Mouse (Mus musculus) embryonic facial prominence, embryonic 12.5 days (tissue): Measurements from ENCODE around the gene Ltbp4. TPM values are rescaled to one million over a fixed set of nuclear protein-coding genes. Genes with fewer than 3 reads are reported as not detected.

Source experiments
- ATAC-seq: fragments of 200-750 bp; cut with Nextera tagmentation; 2 replicates; pipeline ENCODE4 v1.8.0; 2017; ENCODE audit not compliant: insufficient number of reproducible peaks, insufficient read depth, low FRiP score, low TSS enrichment
- H3K27ac ChIP-seq: fragments of 300-500 bp; sonication (generic); 2 replicates; pipeline ENCODE4 v1.5.1; 2016; ENCODE audit warnings: mild to moderate bottlenecking
- H3K27me3 ChIP-seq: fragments of 300-500 bp; sonication (generic); 2 replicates; pipeline ENCODE4 v1.6.1; 2016; ENCODE audit warnings: mild to moderate bottlenecking, moderate library complexity
- H3K36me3 ChIP-seq: fragments of 300-500 bp; sonication (generic); 2 replicates; pipeline ENCODE4 v1.6.1; 2016; ENCODE audit warnings: mild to moderate bottlenecking
- H3K4me1 ChIP-seq: fragments of 300-500 bp; sonication (generic); 2 replicates; pipeline ENCODE4 v1.6.1; 2016
- H3K4me2 ChIP-seq: fragments of 300-500 bp; sonication (generic); replicated peaks from 2 replicates; pipeline ENCODE4 v1.6.1; 2016; ENCODE audit warnings: mild to moderate bottlenecking, moderate library complexity
- H3K4me3 ChIP-seq: fragments of 300-500 bp; sonication (generic); 2 replicates; pipeline ENCODE4 v1.5.1; 2016; ENCODE audit warnings: mild to moderate bottlenecking
- H3K9ac ChIP-seq: fragments of 300-500 bp; sonication (generic); 2 replicates; pipeline ENCODE4 v1.6.1; 2016; ENCODE audit warnings: mild to moderate bottlenecking, moderate library complexity
- H3K9me3 ChIP-seq: fragments of 300-500 bp; sonication (generic); 2 replicates; pipeline ENCODE4 v1.6.1; 2016; ENCODE audit warnings: mild to moderate bottlenecking, moderate library complexity
- WGBS: fragments of 180-500 bp; shearing (Covaris S2); methylation state at CpG from one replicate; pipeline ENCODE4 v1.1.7; 2016; 5-methylcytosine and 5-hydroxymethylcytosine counted together
- polyA plus RNA-seq: library from polyadenylated mRNA; unstranded; fragments of >200 nt; fragmentation: Nextera tagmentation; extraction: Ambion mirVana; gene quantifications from 2 replicates; pipeline ENCODE4 v1.2.1, GENCODE M21; 2016

Ltbp4 gene
- polyA plus RNA-seq, 1 experiment from 2014 or later, result 16.8 TPM

DNA sequence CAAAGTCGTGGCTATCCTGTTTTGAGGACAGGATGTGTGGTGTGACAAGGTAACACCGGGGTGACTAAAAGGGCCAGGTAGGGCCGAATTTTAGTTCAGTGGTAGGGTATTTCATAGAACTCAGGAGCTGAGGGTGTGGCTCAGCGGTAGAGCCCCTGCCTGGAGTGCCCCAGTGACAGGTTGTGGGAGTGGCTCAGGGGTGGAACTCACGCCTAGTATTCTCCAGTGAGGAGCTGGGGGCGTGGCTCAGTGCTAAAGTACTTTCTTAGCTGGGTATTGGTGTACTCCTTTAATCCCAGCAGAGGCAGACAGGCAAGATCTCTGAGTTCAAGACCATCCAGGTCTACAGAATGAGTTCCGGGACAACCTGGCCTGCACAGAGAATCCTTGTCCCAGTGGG is 61.5 kb downstream of the Ltbp4 start:
- Histone ChIP-seq H3K36me3 (peaks cover 78% of the 10 kb centered on the region), H3K4me2 (no peak overlapping the region), H3K4me3 (no peak overlapping the region), H3K27me3 (no peaks in the 10 kb centered on the region), H3K27ac (no peak overlapping the region), H3K9me3 (no peaks in the 10 kb centered on the region), H3K9ac (no peak overlapping the region), H3K4me1 (no peaks in the 10 kb centered on the region)
- WGBS, result 66% methylated on average over 7 of the region's 7 CpGs
- no peak for ATAC-seq

GRCm38 (mm10) chr7:27274916-27275315 is 62.6 kb downstream of the Ltbp4 start:
- H3K4me1 ChIP-seq, result no peaks in the 10 kb centered on the region
- 87% methylated on average over 4 of the region's 4 CpGs for WGBS
- H3K36me3 ChIP-seq, result peaks cover 79% of the 10 kb centered on the region
- H3K9ac ChIP-seq, result no peak overlapping the region
- 0 out of 2 replicates have a peak overlapping the region, but pooled peaks have one; percentile 7 for H3K27ac ChIP-seq
- no peaks in the 10 kb centered on the region for H3K9me3 ChIP-seq
- no peak overlapping the region for H3K4me2 ChIP-seq
- H3K27me3 ChIP-seq, result no peaks in the 10 kb centered on the region
- no peak; the same call in 1 of the 2 replicates for ATAC-seq
- H3K4me3 ChIP-seq, result no peak overlapping the region

- H3K9me3 ChIP-seq, result no peaks in the 10 kb centered on the region; the same call in 1 of the 2 replicates
- H3K4me1 ChIP-seq, result no peaks in the 10 kb centered on the region
- ATAC-seq, result no peak
- no peak overlapping the region for H3K27ac ChIP-seq
- no peak overlapping the region for H3K4me3 ChIP-seq
- H3K27me3 ChIP-seq, result no peaks in the 10 kb centered on the region
- no peak overlapping the region for H3K9ac ChIP-seq
- H3K4me2 ChIP-seq, result no peak overlapping the region
- H3K36me3 ChIP-seq, result peaks cover 81% of the 10 kb centered on the region
- 51% methylated on average over 32 of the region's 32 CpGs for WGBS
Measured at GRCm38 (mm10) chr7:27273739-27274351, 63.6 kb downstream of the Ltbp4 start.

DNA sequence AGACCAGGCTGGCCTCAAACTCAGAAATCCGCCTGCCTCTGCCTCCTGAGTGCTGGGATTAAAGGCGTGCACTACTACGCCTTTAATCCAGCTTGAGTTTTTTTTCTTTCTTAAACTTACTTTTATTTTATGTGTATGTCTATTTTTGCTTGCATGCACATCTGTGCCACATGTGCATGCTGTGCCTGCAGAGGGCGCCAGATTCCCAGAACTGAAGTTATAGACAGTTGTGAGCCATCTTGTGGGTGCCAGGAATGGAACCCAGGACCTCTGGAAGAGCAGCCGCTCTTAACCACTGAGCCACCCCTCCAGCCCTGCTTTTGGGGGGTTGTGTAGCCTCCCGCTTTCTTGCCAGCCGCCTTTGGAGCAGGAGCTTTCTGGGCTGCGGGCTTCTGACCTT is 66.1 kb downstream of the Ltbp4 start:
- WGBS, result 81% methylated on average over 8 of the region's 8 CpGs

DNA sequence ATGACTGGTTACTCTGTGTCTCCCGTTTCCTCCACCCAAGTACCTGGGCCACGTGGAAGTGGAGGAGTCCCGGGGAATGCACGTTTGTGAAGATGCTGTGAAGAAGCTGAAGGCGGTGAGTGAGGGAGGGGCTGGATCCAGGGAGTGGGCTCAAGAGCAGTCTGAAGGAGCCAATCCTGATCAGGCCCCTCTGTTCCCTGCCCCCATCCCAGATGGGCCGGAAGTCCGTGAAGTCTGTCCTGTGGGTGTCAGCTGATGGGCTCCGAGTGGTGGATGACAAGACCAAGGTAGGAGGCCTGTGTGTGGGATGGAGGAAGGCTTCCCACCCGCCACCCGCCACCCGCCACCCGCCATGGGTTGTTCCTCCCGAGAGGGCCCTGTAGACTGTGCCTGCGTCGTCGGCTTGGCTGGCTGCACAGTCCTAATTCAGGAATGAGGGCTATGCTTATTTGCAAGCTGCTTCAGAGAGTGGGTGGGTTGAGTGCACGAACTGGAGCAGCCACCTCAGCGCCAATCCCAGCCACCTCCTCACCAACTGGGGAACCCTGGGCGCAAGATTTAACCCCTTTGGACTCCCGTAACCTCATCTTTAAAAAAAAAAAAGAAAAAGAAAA is 70.9 kb downstream of the Ltbp4 start:
- no peak overlapping the region for H3K4me3 ChIP-seq
- H3K4me2 ChIP-seq, result no peak overlapping the region
- no peaks in the 10 kb centered on the region; the same call in 1 of the 2 replicates for H3K9me3 ChIP-seq
- peaks cover 72% of the 10 kb centered on the region for H3K36me3 ChIP-seq
- no peaks in the 10 kb centered on the region for H3K27me3 ChIP-seq
- WGBS, result 69% methylated on average over 20 of the region's 20 CpGs
- no peak overlapping the region for H3K9ac ChIP-seq
- ATAC-seq, result no peak
- 0 out of 2 replicates have a peak, but pooled peaks cover 2% of the 10 kb centered on the region for H3K4me1 ChIP-seq
- H3K27ac ChIP-seq, result no peak overlapping the region

More for the DNA sequence above, 66.1 kb downstream of the Ltbp4 start:
- Histone ChIP-seq H3K9ac (no peak overlapping the region), H3K4me2 (no peak overlapping the region), H3K9me3 (no peaks in the 10 kb centered on the region; the same call in 1 of the 2 replicates), H3K27me3 (no peaks in the 10 kb centered on the region), H3K4me3 (no peak overlapping the region), H3K36me3 (peaks cover 74% of the 10 kb centered on the region), H3K27ac (no peak overlapping the region), H3K4me1 (no peaks in the 10 kb centered on the region)
- no peak for ATAC-seq

GRCm38 (mm10) chr7:27264761-27265160 is 72.7 kb downstream of the Ltbp4 start:
- WGBS, result 89% methylated on average over 12 of the region's 12 CpGs
- Histone ChIP-seq H3K36me3 (peaks cover 56% of the 10 kb centered on the region), H3K9me3 (no peaks in the 10 kb centered on the region; the same call in 1 of the 2 replicates), H3K4me3 (no peak overlapping the region), H3K9ac (no peak overlapping the region), H3K4me1 (peaks cover 12% of the 10 kb centered on the region), H3K4me2 (no peak overlapping the region), H3K27ac (no peak overlapping the region), H3K27me3 (no peaks in the 10 kb centered on the region)
- ATAC-seq, result no peak

DNA sequence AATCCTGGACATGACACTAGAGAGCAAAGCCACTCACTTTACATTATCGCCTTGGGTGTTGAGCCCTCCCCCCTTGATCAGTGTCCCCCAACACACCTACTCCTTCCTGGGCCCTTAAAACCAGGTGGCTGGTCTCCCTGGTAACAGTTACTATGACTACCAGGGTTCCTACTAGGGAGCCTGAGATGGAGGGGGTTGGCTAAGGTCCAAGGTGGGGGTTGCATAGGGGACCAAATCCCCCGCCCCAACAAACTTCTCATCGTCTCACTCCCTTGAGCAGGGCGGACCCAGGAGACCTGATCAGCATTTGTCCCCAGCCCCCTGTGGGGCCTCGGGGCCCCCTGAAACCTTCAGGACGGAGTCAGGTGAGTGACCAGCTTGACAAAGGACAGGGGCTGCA is 75.6 kb downstream of the Ltbp4 start:
- 78% methylated on average over 6 of the region's 6 CpGs for WGBS
- no peaks in the 10 kb centered on the region for H3K27me3 ChIP-seq
- H3K4me2 ChIP-seq, result no peak overlapping the region
- peaks cover 33% of the 10 kb centered on the region for H3K36me3 ChIP-seq
- H3K9me3 ChIP-seq, result no peaks in the 10 kb centered on the region
- ATAC-seq, result no peak
- H3K4me1 ChIP-seq, result peaks cover 26% of the 10 kb centered on the region
- H3K4me3 ChIP-seq, result no peak overlapping the region
- H3K27ac ChIP-seq, result no peak overlapping the region
- no peak overlapping the region for H3K9ac ChIP-seq

GRCm38 (mm10) chr7:27260856-27261255 is 76.6 kb downstream of the Ltbp4 start:
- WGBS, result 85% methylated on average over 7 of the region's 7 CpGs
- Histone ChIP-seq H3K4me1 (peaks cover 27% of the 10 kb centered on the region), H3K4me3 (no peak overlapping the region), H3K36me3 (peaks cover 28% of the 10 kb centered on the region), H3K9ac (no peak overlapping the region), H3K9me3 (no peaks in the 10 kb centered on the region), H3K4me2 (peak overlapping the region; percentile 77; the same call in 1 of the 2 replicates), H3K27ac (no peak overlapping the region), H3K27me3 (no peaks in the 10 kb centered on the region)
- no peak for ATAC-seq

GRCm38 (mm10) chr7:27259771-27260170 is 77.7 kb downstream of the Ltbp4 start:
- H3K4me2 ChIP-seq, result peak overlapping the region; percentile 77
- H3K9me3 ChIP-seq, result no peaks in the 10 kb centered on the region
- peaks cover 27% of the 10 kb centered on the region for H3K4me1 ChIP-seq
- peaks cover 23% of the 10 kb centered on the region for H3K36me3 ChIP-seq
- no peaks in the 10 kb centered on the region for H3K27me3 ChIP-seq
- ATAC-seq, result no peak
- peak overlapping the region; percentile 91 for H3K9ac ChIP-seq
- peak overlapping the region; percentile 87; the same call in 1 of the 2 replicates for H3K27ac ChIP-seq
- 32% methylated on average over 5 of the region's 5 CpGs for WGBS
- H3K4me3 ChIP-seq, result peak overlapping the region; percentile 85

DNA sequence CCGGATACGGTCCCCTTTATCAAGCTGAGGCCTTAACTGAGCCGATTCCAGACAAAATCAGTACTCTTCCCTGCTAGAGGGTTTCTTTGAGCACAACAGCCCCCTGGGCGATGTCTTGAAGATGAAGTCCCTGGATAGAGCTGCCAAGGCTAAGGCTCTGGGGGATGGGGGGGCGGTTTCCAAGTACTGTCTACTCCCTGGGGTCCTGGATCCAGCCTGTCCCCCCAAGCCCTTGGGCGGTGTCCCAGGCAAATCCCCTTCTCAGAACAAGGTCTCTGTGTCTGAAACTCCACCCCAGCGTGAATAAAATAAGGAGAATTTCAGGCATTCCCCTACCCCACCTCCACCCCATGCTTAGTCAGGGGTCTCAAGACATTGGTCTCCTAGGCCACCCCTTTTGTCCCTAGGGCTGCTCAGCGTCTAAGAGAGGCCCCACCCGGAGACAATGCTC is 78.2 kb downstream of the Ltbp4 start:
- peak overlapping the region; percentile 85 for H3K4me3 ChIP-seq
- no peak; the same call in 1 of the 2 replicates for ATAC-seq
- H3K36me3 ChIP-seq, result peaks cover 18% of the 10 kb centered on the region
- WGBS, result under 1% methylated on average over 9 of the region's 9 CpGs
- H3K9me3 ChIP-seq, result no peaks in the 10 kb centered on the region
- H3K9ac ChIP-seq, result peak overlapping the region; percentile 91
- no peaks in the 10 kb centered on the region for H3K27me3 ChIP-seq
- peak overlapping the region; percentile 87 for H3K27ac ChIP-seq
- peaks cover 27% of the 10 kb centered on the region for H3K4me1 ChIP-seq
- H3K4me2 ChIP-seq, result peak overlapping the region; percentile 77

- peak; percentile 72 for ATAC-seq
Measured at GRCm38 (mm10) chr7:27258205-27258899, 79.1 kb downstream of the Ltbp4 start, which contains the start of gene Numbl. Gene Numbl, plus strand, starts transcription at chr7:27258433.

More at GRCm38 (mm10) chr7:27258205-27258899, 79.1 kb downstream of the Ltbp4 start, which contains the start of gene Numbl:
- Histone ChIP-seq H3K27me3 (no peaks in the 10 kb centered on the region), H3K4me2 (peak within 1 kb of the TSS; percentile 77), H3K36me3 (peaks cover 10% of the 10 kb centered on the region), H3K27ac (peak within 1 kb of the TSS; percentile 87), H3K9ac (peak within 1 kb of the TSS; percentile 91), H3K4me1 (peaks cover 27% of the 10 kb centered on the region), H3K4me3 (peak within 1 kb of the TSS; percentile 85), H3K9me3 (no peaks in the 10 kb centered on the region)
- WGBS, result under 1% methylated on average over 41 of the region's 47 CpGs
